13 mouse cellular contexts compared by ENCODE assay signal in the genomic region with DNA sequence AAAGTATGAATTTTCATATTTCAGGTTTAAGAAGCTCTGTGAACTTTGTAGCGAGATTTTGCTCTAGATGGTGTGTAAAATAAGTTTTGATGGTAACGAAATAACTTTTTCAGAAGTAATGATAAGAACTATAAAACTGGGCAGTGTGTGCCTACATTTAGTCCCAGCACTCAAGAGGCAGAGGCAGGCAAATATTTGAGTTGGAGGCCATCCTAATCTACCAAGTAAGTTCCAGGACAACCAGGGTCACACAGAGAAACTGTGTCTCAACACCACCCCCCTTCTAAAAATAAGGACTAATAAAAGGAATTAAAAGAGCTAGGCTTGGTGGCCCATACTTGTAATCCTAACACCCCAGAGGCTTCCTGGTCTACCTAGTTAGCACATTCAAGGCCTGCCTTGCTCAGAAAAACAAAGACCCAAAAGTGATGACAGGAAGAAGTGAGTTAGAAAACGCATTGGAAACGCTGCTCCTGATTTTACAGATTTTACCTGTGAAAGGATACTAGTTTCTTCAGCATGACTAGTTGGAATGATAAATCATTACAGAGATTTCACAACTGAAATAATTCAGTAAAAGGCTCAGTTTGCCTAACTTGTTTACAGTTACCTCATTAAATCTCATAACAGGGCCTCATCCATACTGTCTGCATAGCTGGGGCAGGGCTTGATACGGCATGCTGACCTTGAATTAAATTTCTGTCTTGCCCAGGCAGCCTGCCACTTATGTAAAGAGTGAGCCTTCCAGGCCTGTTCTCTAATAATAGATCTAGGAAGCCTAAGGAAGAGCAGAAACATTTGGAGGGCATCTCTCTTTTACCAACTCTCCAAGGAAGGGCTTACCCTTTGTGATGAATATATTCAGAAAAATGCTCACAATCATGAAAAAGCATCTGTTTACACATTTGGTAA. TPM values are rescaled to one million over a fixed set of nuclear protein-coding genes. Genes with fewer than 3 reads are reported as not detected.
DNase-seq lines count a peak whose midpoint lies in the region; ATAC-seq and TF ChIP-seq lines count a peak whose summit lies in the region.
"Had no signal": no experiment of that assay in that cellular context is flagged by ENCODE, and none has a peak within 500 bp of the region (broad histone marks: within the 10 kb centered on the region; RNA-seq: fewer than 3 reads in every experiment).

No protein-coding gene starts in this region.

- no peaks in the 10 kb centered on the region for H3K9me3 ChIP-seq in lung, embryonic 14.5 days (ENCODE audit: low read depth, low read length)
- H3K9me3 ChIP-seq in stomach, postnatal 0 days (ENCODE audit: control insufficient read depth, low read length) = no peaks in the 10 kb centered on the region
- H3K9me3 ChIP-seq: limb, embryonic 10.5 days had no signal

- ATAC-seq in lung, embryonic 14.5 days (ENCODE audit: insufficient read depth) = no peak
- no peak for ATAC-seq in stomach, postnatal 0 days (ENCODE audit: low FRiP score, low TSS enrichment)

- no peaks in the 10 kb centered on the region for H3K27me3 ChIP-seq in testis, adult 2 months (ENCODE audit: control insufficient read depth, insufficient read depth, low read length)
- no peaks in the 10 kb centered on the region for H3K27me3 ChIP-seq in lung, embryonic 14.5 days (ENCODE audit: insufficient read depth, low read length)
- no peaks in the 10 kb centered on the region for H3K27me3 ChIP-seq in stomach, postnatal 0 days (ENCODE audit: control insufficient read depth, insufficient read depth, low read length)
- no peaks in the 10 kb centered on the region for H3K27me3 ChIP-seq in thymus, adult 2 months (ENCODE audit: control insufficient read depth, insufficient read depth, low read length)
- H3K27me3 ChIP-seq: hindbrain, embryonic 12.5 days had no signal

- TF ChIP-seq EP300 in stomach, postnatal 0 days (optimal IDR thresholded peaks at IDR 0.05) = no peak

- no peak overlapping the region for H3K4me3 ChIP-seq in testis, adult 2 months (ENCODE audit: control insufficient read depth, low read depth, low read length)
- H3K4me3 ChIP-seq in lung, embryonic 14.5 days (ENCODE audit: low read depth, low read length) = no peak overlapping the region
- H3K4me3 ChIP-seq in stomach, postnatal 0 days (ENCODE audit: low read depth, low read length) = no peak overlapping the region
- no peak overlapping the region for H3K4me3 ChIP-seq in thymus, adult 2 months (ENCODE audit: control insufficient read depth, insufficient read depth, low read length)
- H3K4me3 ChIP-seq: erythroblast, embryonic 14.5 days; hindbrain, embryonic 12.5 days; limb, embryonic 10.5 days had no signal

- H3K9ac ChIP-seq in lung, embryonic 14.5 days = no peak overlapping the region
- no peak overlapping the region for H3K9ac ChIP-seq in stomach, postnatal 0 days (ENCODE audit: low read length)
- H3K9ac ChIP-seq: hindbrain, embryonic 12.5 days had no signal

- TF ChIP-seq POLR2A in testis, adult 2 months (IDR thresholded peaks at IDR 0.05; ENCODE audit: control insufficient read depth, low read depth, low read length) = no peak
- TF ChIP-seq POLR2A in thymus, adult 2 months (IDR thresholded peaks at IDR 0.05; ENCODE audit: control insufficient read depth, extremely low read depth, insufficient read depth, low read length, poor library complexity) = no peak

- TF ChIP-seq CTCF in testis, adult 2 months (IDR thresholded peaks at IDR 0.05; ENCODE audit: control insufficient read depth, insufficient read depth, insufficient replicate concordance, low read depth, low read length) = no peak
- no peak for TF ChIP-seq CTCF in lung, embryonic 14.5 days (IDR thresholded peaks at IDR 0.05; ENCODE audit: low read depth)
- no peak for TF ChIP-seq CTCF in stomach, postnatal 0 days (IDR thresholded peaks at IDR 0.05; ENCODE audit: low read depth)
- TF ChIP-seq CTCF in thymus, adult 2 months (IDR thresholded peaks at IDR 0.05; ENCODE audit: borderline replicate concordance, control insufficient read depth, extremely low read depth, insufficient read depth, low read length, poor library complexity) = no peak

- peak; percentile 29 to 40 for DNase-seq in cerebellum, adult 18-20 months
- DNase-seq in cerebellum, adult 8-10 months = no peak
- no peak for DNase-seq in testis, postnatal 14 days (ENCODE audit: low spot score)
- DNase-seq in lung, embryonic 14.5 days = no peak
- no peak for DNase-seq in stomach, postnatal 0 days (ENCODE audit: low spot score)
- no peak for DNase-seq in frontal cortex, adult 2 months (ENCODE audit: extremely low spot score in 1 of 2, low spot score in 1 of 2)
- no peak for DNase-seq in thymus, adult 2 months
- DNase-seq: layer of hippocampus, adult 9-11 months; thymus, postnatal 25 days had no signal

- WGBS in lung, embryonic 14.5 days = 63% methylated on average over 5 of the region's 5 CpGs
- WGBS in stomach, postnatal 0 days = 53% methylated on average over 5 of the region's 5 CpGs
- 95% methylated on average over 5 of the region's 5 CpGs for WGBS in thymus, adult 2 months

- H3K27ac ChIP-seq in testis, adult 2 months (ENCODE audit: control insufficient read depth, insufficient read depth, low read depth, low read length) = 0 out of 2 replicates have a peak overlapping the region, but pooled peaks have one; percentile 29
- H3K27ac ChIP-seq in lung, embryonic 14.5 days (ENCODE audit: low read depth) = peak overlapping the region; percentile 50; the same call in 1 of the 2 replicates
- H3K27ac ChIP-seq in stomach, postnatal 0 days (replicated peaks) = peak overlapping the region; percentile 53
- no peak overlapping the region for H3K27ac ChIP-seq in thymus, adult 2 months (ENCODE audit: control insufficient read depth, insufficient read depth, low read length)
- H3K27ac ChIP-seq: hindbrain, embryonic 12.5 days; limb, embryonic 10.5 days had no signal

- no peaks in the 10 kb centered on the region for H3K36me3 ChIP-seq in testis, adult 2 months (ENCODE audit: control insufficient read depth, insufficient read depth, low read length)
- no peaks in the 10 kb centered on the region for H3K36me3 ChIP-seq in lung, embryonic 14.5 days (ENCODE audit: insufficient read depth)
- no peaks in the 10 kb centered on the region for H3K36me3 ChIP-seq in stomach, postnatal 0 days (ENCODE audit: control insufficient read depth, insufficient read depth, low read length)
- H3K36me3 ChIP-seq in thymus, adult 2 months (ENCODE audit: control insufficient read depth, insufficient read depth, low read length) = no peaks in the 10 kb centered on the region
- H3K36me3 ChIP-seq: limb, embryonic 10.5 days had no signal

- no peak overlapping the region for H3K4me2 ChIP-seq in lung, embryonic 14.5 days
- no peak overlapping the region for H3K4me2 ChIP-seq in stomach, postnatal 0 days (replicated peaks; ENCODE audit: low read depth)
- H3K4me2 ChIP-seq: hindbrain, embryonic 12.5 days had no signal

- no peaks in the 10 kb centered on the region for H3K4me1 ChIP-seq in testis, adult 2 months (ENCODE audit: control insufficient read depth, insufficient read depth, low read length)
- H3K4me1 ChIP-seq in lung, embryonic 14.5 days (ENCODE audit: insufficient read depth) = no peaks in the 10 kb centered on the region
- H3K4me1 ChIP-seq in stomach, postnatal 0 days (replicated peaks; ENCODE audit: control insufficient read depth, insufficient read depth) = no peaks in the 10 kb centered on the region
- no peaks in the 10 kb centered on the region for H3K4me1 ChIP-seq in thymus, adult 2 months (replicated peaks; ENCODE audit: control insufficient read depth, insufficient read depth, low read length)
- H3K4me1 ChIP-seq: hindbrain, embryonic 12.5 days; limb, embryonic 10.5 days had no signal

RNA-seq across cellular contexts. Expression of a gene that starts 32.2 kb away (rescaled TPM):
- polyA plus RNA-seq in testis, adult 2 months (2012; rRNA removed) = 7.4 and 7.5 TPM in 2 replicates
- 24.7 and 26.1 TPM in 2 replicates for polyA plus RNA-seq in lung, embryonic 14.5 days (2014; fragmentation: Nextera tagmentation; extraction: Ambion mirVana)
- polyA plus RNA-seq in stomach, postnatal 0 days (2015; fragmentation: Nextera tagmentation; extraction: Ambion mirVana) = 27.2 and 29.4 TPM in 2 replicates
- polyA plus RNA-seq in frontal cortex, adult 2 months (2012; rRNA removed) = 13.4 and 15.0 TPM in 2 replicates
- 14.8 and 15.7 TPM in 2 replicates for polyA plus RNA-seq in thymus, adult 2 months (2012; rRNA removed)

Comparison
In these comparisons a context has a peak if more than half of its experiments do, and no peak if none do; other contexts are left out.
1. DNase-seq: peak in cerebellum, adult 18-20 months (2 of 2); none in cerebellum, adult 8-10 months (single experiment), testis, postnatal 14 days (single experiment), lung, embryonic 14.5 days (single experiment), stomach, postnatal 0 days (single experiment), frontal cortex, adult 2 months (0 of 2) and thymus, adult 2 months (single experiment).